18 mouse cellular contexts compared by ENCODE assay signal in the genomic region with DNA sequence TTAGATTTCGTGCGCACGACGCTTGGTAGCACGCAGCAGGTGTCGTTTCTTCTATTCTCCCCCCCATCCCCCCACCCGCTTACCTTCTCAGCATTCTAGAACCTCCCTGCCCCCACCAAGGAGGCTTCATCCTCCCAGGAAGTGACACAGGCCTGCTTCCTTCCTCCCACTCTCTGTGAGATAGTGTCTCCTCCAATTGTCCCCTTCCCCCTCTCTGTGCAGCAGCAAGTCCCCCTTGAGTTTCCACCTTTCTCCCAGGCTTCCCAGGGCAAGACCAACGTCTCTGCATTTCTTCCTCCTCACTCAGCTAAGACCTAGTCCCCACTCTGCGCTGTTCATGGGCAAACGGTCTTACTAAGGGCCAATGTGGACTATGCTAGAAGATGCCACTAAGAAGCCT. TPM values are rescaled to one million over a fixed set of nuclear protein-coding genes. Genes with fewer than 3 reads are reported as not detected.
DNase-seq lines count a peak whose midpoint lies in the region; ATAC-seq and TF ChIP-seq lines count a peak whose summit lies in the region.
"Had no signal": no experiment of that assay in that cellular context is flagged by ENCODE, and none has a peak within 500 bp of the region (broad histone marks: within the 10 kb centered on the region; RNA-seq: fewer than 3 reads in every experiment).

No protein-coding gene starts in this region.

- peak; percentile 57 to 66; a peak in 3 of 4 replicates for TF ChIP-seq POLR2A in MEL (IDR thresholded peaks at IDR 0.05; ENCODE audit: control insufficient read depth in 1 of 2, insufficient read depth in 1 of 2, low read depth in 1 of 2, low read length in 2 of 2, poor library complexity in 1 of 2)

- peak overlapping the region; percentile 62 for H3K9ac ChIP-seq in MEL (ENCODE audit: control insufficient read depth, low read depth, low read length, poor library complexity, severe bottlenecking)
- H3K9ac ChIP-seq in liver, embryonic 12.5 days: no peak overlapping the region
- no peak overlapping the region for H3K9ac ChIP-seq in kidney, embryonic 14.5 days (ENCODE audit: low read depth, low read length)
- H3K9ac ChIP-seq: forebrain, postnatal 0 days; intestine, embryonic 15.5 days; limb, embryonic 13.5 days; neural tube, embryonic 12.5 days had no signal

- peak; percentile 89 for DNase-seq in CD4-positive, CD25-positive, alpha-beta regulatory T cell, adult 2 months (ENCODE audit: low read depth, low spot score)
- DNase-seq in MEL (ENCODE audit: low read depth, low spot score): peak; percentile 88
- peak; percentile 90 for DNase-seq in thymus, postnatal 14 days
- DNase-seq in kidney, postnatal 14 days: no peak
- no peak for DNase-seq in adrenal gland, postnatal 36 days
- DNase-seq: adrenal gland, postnatal 14 days; cerebellum, adult 8-10 months; forebrain, postnatal 0 days; layer of hippocampus, adult 9-11 months; lung, adult 2 months; lung, postnatal 36 days; right cerebral cortex, postnatal 14 days had no signal

- H3K27ac ChIP-seq in MEL (ENCODE audit: control insufficient read depth, low read depth, low read length): peak overlapping the region; percentile 84
- no peak overlapping the region for H3K27ac ChIP-seq in liver, embryonic 12.5 days
- no peak overlapping the region for H3K27ac ChIP-seq in kidney, embryonic 14.5 days (ENCODE audit: low read depth, low read length)
- H3K27ac ChIP-seq: intestine, embryonic 15.5 days; kidney, postnatal 0 days; limb, embryonic 13.5 days; neural tube, embryonic 12.5 days had no signal

- peaks cover 14 to 33% of the 10 kb centered on the region in 2 experiments for H3K4me1 ChIP-seq in MEL (ENCODE audit: control insufficient read depth in 1 of 2, insufficient read depth in 2 of 2, low read length in 2 of 2)
- peaks cover 28% of the 10 kb centered on the region for H3K4me1 ChIP-seq in liver, embryonic 12.5 days
- H3K4me1 ChIP-seq in kidney, embryonic 14.5 days (ENCODE audit: control insufficient read depth, insufficient read depth, low read length): no peaks in the 10 kb centered on the region
- H3K4me1 ChIP-seq: intestine, embryonic 15.5 days had no signal

- H3K79me2 ChIP-seq in MEL (ENCODE audit: control insufficient read depth, insufficient read depth, low read length, poor library complexity): no peaks in the 10 kb centered on the region; the same call in 1 of the 2 replicates

- no peak; a peak in 2 of 4 replicates for TF ChIP-seq EP300 in MEL (IDR thresholded peaks at IDR 0.05; ENCODE audit: low read depth in 1 of 2, low read length in 2 of 2)

- no peaks in the 10 kb centered on the region for H3K27me3 ChIP-seq in MEL (ENCODE audit: control insufficient read depth in 1 of 2, insufficient read depth in 2 of 2, low read length in 2 of 2)
- H3K27me3 ChIP-seq in liver, embryonic 12.5 days (replicated peaks): peaks cover 11% of the 10 kb centered on the region; the same call in 1 of the 2 replicates
- H3K27me3 ChIP-seq in kidney, embryonic 14.5 days (ENCODE audit: control insufficient read depth, insufficient read depth, low read length): peaks cover 6% of the 10 kb centered on the region; the same call in 1 of the 2 replicates

- no peak for TF ChIP-seq RAD21 in MEL (IDR thresholded peaks at IDR 0.05; ENCODE audit: low read depth, low read length)

- no peaks in the 10 kb centered on the region for H3K9me3 ChIP-seq in MEL (replicated peaks; ENCODE audit: insufficient read depth, low read length)
- no peaks in the 10 kb centered on the region for H3K9me3 ChIP-seq in liver, embryonic 12.5 days (replicated peaks)
- H3K9me3 ChIP-seq in kidney, embryonic 14.5 days (ENCODE audit: control insufficient read depth, low read length): no peaks in the 10 kb centered on the region
- H3K9me3 ChIP-seq: intestine, embryonic 15.5 days; limb, embryonic 13.5 days; neural tube, embryonic 12.5 days had no signal

- peaks cover 0 to 28% of the 10 kb centered on the region in 2 experiments; a peak in 2 of 4 replicates for H3K36me3 ChIP-seq in MEL (ENCODE audit: control insufficient read depth in 1 of 2, insufficient read depth in 2 of 2, low read length in 2 of 2)
- no peaks in the 10 kb centered on the region for H3K36me3 ChIP-seq in liver, embryonic 12.5 days
- no peaks in the 10 kb centered on the region for H3K36me3 ChIP-seq in kidney, embryonic 14.5 days (ENCODE audit: control insufficient read depth, insufficient read depth, low read length)
- H3K36me3 ChIP-seq: intestine, embryonic 15.5 days; limb, embryonic 13.5 days; neural tube, embryonic 12.5 days had no signal

- WGBS in liver, embryonic 12.5 days (ENCODE audit: insufficient replicate concordance): 44% methylated on average over 10 of the region's 10 CpGs
- WGBS in kidney, embryonic 14.5 days: 80% methylated on average over 10 of the region's 10 CpGs

- H3K4me3 ChIP-seq in MEL (ENCODE audit: control insufficient read depth in 1 of 2, insufficient read depth in 1 of 2, low read depth in 2 of 2, low read length in 2 of 2): peak overlapping the region; percentile 54 to 60
- no peak overlapping the region for H3K4me3 ChIP-seq in liver, embryonic 12.5 days
- H3K4me3 ChIP-seq in kidney, embryonic 14.5 days (ENCODE audit: low read length): no peak overlapping the region
- H3K4me3 ChIP-seq: intestine, embryonic 15.5 days; limb, embryonic 13.5 days; neural tube, embryonic 12.5 days had no signal

- peak overlapping the region; percentile 7 for H3K4me2 ChIP-seq in liver, embryonic 12.5 days
- no peak overlapping the region for H3K4me2 ChIP-seq in kidney, embryonic 14.5 days (replicated peaks; ENCODE audit: low read depth, low read length)
- H3K4me2 ChIP-seq: intestine, embryonic 15.5 days; limb, embryonic 13.5 days; neural tube, embryonic 12.5 days had no signal

- no peak for ATAC-seq in liver, embryonic 12.5 days
- no peak for ATAC-seq in kidney, embryonic 14.5 days (ENCODE audit: low FRiP score, low TSS enrichment)
- ATAC-seq: forebrain, postnatal 0 days; intestine, embryonic 15.5 days had no signal

- no peak for TF ChIP-seq CTCF in MEL (IDR thresholded peaks at IDR 0.05 in 2 of 3, conservative IDR thresholded peaks at IDR 0.05 in 1 of 3; ENCODE audit: control insufficient read depth in 1 of 3, insufficient read depth in 1 of 3, low read depth in 2 of 3, low read length in 3 of 3, poor library complexity in 1 of 3, severe bottlenecking in 1 of 3)

TF ChIP-seq in MEL, 35 proteins besides CTCF, POLR2A, EP300 and RAD21 (continues in another document):
- TF ChIP-seq POLR2AphosphoS5 (IDR thresholded peaks at IDR 0.05; ENCODE audit: borderline replicate concordance, low read depth, low read length) (no peak), NRF1 (IDR thresholded peaks at IDR 0.05; ENCODE audit: insufficient read depth, low read depth, low read length, poor library complexity, severe bottlenecking) (no peak), POLR2AphosphoS2 (IDR thresholded peaks at IDR 0.05; ENCODE audit: low read length) (peak; percentile 55; the same call in 1 of the 2 replicates), MYC (IDR thresholded peaks at IDR 0.05; ENCODE audit: low read depth, low read length) (0 out of 2 replicates have a peak, but pooled peaks have one; percentile 44), E2F4 (IDR thresholded peaks at IDR 0.05; ENCODE audit: borderline replicate concordance, low read depth, low read length) (no peak), RCOR1 (IDR thresholded peaks at IDR 0.05; ENCODE audit: low read depth, low read length) (no peak), MEF2A (IDR thresholded peaks at IDR 0.05; ENCODE audit: extremely low read depth, insufficient replicate concordance, low read depth, low read length, poor library complexity, severe bottlenecking) (no peak), JUND (IDR thresholded peaks at IDR 0.05; ENCODE audit: low read depth, low read length) (no peak), UBTF (IDR thresholded peaks at IDR 0.05; ENCODE audit: borderline replicate concordance, insufficient read depth, low read depth, low read length) (0 out of 2 replicates have a peak, but pooled peaks have one; percentile 58), ZKSCAN1 (IDR thresholded peaks at IDR 0.05; ENCODE audit: low read depth, low read length) (0 out of 2 replicates have a peak, but pooled peaks have one; percentile 36), NELFE (IDR thresholded peaks at IDR 0.05; ENCODE audit: low read depth, low read length) (peak; percentile 80), GATA1 (IDR thresholded peaks at IDR 0.05; ENCODE audit: low read depth, low read length) (no peak; the same call in 1 of the 2 replicates), CHD1 (IDR thresholded peaks at IDR 0.05; ENCODE audit: low read depth, low read length) (no peak), MAFK (IDR thresholded peaks at IDR 0.05; ENCODE audit: borderline replicate concordance, low read depth, low read length) (0 out of 2 replicates have a peak, but pooled peaks have one; percentile 8), HCFC1 (IDR thresholded peaks at IDR 0.05; ENCODE audit: low read depth, low read length) (peak; percentile 79), MAX (IDR thresholded peaks at IDR 0.05; ENCODE audit: low read length) (no peak), USF1 (IDR thresholded peaks at IDR 0.05; ENCODE audit: low read depth, low read length) (no peak), USF2 (IDR thresholded peaks at IDR 0.05; ENCODE audit: borderline replicate concordance in 1 of 2, insufficient read depth in 1 of 2, low read depth in 1 of 2, low read length in 2 of 2) (no peak), MAZ (IDR thresholded peaks at IDR 0.05; ENCODE audit: low read depth, low read length) (peak; percentile 15; the same call in 1 of the 2 replicates), ELF1 (IDR thresholded peaks at IDR 0.05; ENCODE audit: low read depth, low read length) (peak; percentile 51; the same call in 1 of the 2 replicates), ZMIZ1 (IDR thresholded peaks at IDR 0.05; ENCODE audit: low read depth, low read length) (peak; percentile 74), CHD2 (IDR thresholded peaks at IDR 0.05; ENCODE audit: low read length) (peak; percentile 88), KAT2A (conservative IDR thresholded peaks at IDR 0.05; ENCODE audit: low read depth, low read length) (no peak), MXI1 (IDR thresholded peaks at IDR 0.05; ENCODE audit: low read depth, low read length) (no peak), TCF12 (IDR thresholded peaks at IDR 0.05; ENCODE audit: low read depth, low read length) (0 out of 2 replicates have a peak, but pooled peaks have one; percentile 35), SMC3 (IDR thresholded peaks at IDR 0.05; ENCODE audit: low read depth, low read length) (no peak)

RNA-seq across cellular contexts. Expression of gene Dusp5, which starts 8.9 kb away (rescaled TPM):
- total RNA-seq in MEL (2012; rRNA removed): 7.6 and 11.7 TPM in 2 replicates
- 10 to 100 TPM in 1 of 2 experiments, not detected in 1; 13.8 TPM for polyA plus RNA-seq in MEL (2012; ENCODE audit: insufficient read depth in 1 of 2, insufficient read length in 2 of 2, low read depth in 1 of 2, low replicate concordance in 2 of 2, missing spikeins in 1 of 2)
- polyA plus RNA-seq in liver, embryonic 12.5 days (2016; fragmentation: Nextera tagmentation; extraction: Ambion mirVana): 5.7 and 5.9 TPM in 2 replicates
- total RNA-seq in adrenal gland, postnatal 36 days (2021): 10 to 100 TPM; 16.1 to 29.8 TPM
- polyA plus RNA-seq in kidney, embryonic 14.5 days (2014; fragmentation: Nextera tagmentation; extraction: Ambion mirVana): 11.3 and 15.6 TPM in 2 replicates

Comparison
In these comparisons a context has a peak if more than half of its experiments do, and no peak if none do; other contexts are left out.
1. DNase-seq: peak in CD4-positive, CD25-positive, alpha-beta regulatory T cell, adult 2 months (single experiment), MEL (single experiment) and thymus, postnatal 14 days (single experiment); none in kidney, postnatal 14 days (single experiment) and adrenal gland, postnatal 36 days (0 of 2).
2. H3K4me3 ChIP-seq: peak in MEL (2 of 2); none in liver, embryonic 12.5 days (single experiment) and kidney, embryonic 14.5 days (single experiment).